Mouse (Mus musculus): ENCODE measurements around the gene Rab24.

DNA sequence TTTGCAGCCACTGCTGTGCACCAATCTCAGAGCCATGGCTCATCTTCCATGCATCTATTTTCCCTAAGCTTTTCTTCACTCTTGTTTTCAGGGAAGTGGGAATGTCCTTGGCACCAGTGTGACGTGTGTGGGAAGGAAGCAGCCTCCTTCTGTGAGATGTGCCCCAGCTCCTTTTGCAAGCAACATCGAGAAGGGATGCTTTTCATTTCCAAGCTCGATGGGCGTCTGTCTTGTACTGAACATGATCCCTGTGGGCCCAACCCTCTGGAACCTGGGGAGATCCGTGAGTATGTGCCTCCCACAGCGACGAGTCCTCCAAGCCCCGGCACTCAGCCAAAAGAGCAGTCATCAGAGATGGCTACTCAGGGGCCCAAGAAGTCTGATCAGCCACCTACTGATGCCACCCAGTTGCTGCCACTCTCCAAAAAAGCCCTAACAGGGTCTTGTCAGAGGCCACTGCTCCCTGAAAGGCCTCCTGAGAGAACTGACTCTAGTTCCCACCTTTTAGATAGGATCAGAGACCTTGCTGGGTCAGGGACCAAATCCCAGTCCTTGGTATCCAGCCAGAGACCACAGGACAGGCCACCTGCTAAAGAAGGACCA is 9.6 kb downstream of the Rab24 start:
- TF ChIP-seq USF1 (IDR thresholded peaks at IDR 0.05; ENCODE audit: low read depth) (no peak), CTCF (IDR thresholded peaks at IDR 0.05; ENCODE audit: control insufficient read depth, insufficient read depth, insufficient read length) (no peak), MAX (IDR thresholded peaks at IDR 0.05) (no peak), MYOG (IDR thresholded peaks at IDR 0.05; ENCODE audit: control insufficient read depth, extremely low read depth, insufficient read length) (no peak)
